Mouse (Mus musculus): ENCODE measurements around the gene Tacc2.
"Not testable (repeated sequence)": the region's sequence is repeated elsewhere in the genome, so short reads cannot be mapped to it uniquely, and the experiment has no call there.

Gene Tacc2

DNA sequence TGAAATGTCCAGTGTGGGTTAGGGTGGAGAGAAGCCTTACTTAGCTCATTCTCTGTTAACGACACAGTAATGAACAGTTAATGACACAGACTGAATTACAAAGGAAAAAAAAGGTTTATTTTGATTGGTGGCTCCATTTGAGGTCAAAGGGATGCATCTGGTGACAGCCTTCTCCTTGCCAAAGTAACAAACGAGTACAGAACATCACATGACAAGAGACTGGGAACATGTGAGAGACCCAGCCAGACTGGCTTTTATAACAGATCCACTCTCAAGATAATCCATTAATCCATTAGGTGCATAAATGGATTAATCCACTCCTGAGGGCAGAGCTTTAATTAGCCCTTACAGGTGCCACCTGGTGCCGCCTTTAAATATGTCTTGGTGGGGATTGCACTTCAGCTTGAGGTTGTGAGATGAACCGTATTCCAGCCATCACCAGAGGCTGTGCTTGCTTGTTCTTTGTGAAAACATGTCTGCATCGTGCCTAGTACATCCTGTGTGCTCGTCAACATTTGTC, 75.9 kb downstream of the Tacc2 start:
- DNase-seq (ENCODE audit: low spot score): no peak

DNA sequence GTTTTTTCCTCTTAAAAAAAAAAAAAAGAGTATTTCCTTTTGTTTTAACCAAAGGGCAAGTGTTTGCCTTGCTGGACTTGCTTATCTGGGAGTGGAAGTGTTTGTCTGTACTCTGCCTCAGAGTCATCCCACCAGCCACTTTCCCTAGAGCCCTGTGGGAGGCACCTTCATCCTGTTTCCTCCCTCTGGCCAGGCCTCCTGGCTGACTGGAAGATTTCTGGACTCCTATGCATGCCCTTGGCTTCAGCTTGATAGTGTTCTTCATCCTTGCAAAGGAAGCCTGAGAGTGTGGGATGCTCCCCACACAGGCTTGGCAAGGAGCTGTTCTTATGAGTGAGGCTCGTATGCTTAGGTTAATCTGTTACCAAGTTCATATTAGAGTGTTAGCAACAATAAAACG, 77.3 kb downstream of the Tacc2 start:
- DNase-seq (ENCODE audit: low spot score): peak; percentile 49

DNA sequence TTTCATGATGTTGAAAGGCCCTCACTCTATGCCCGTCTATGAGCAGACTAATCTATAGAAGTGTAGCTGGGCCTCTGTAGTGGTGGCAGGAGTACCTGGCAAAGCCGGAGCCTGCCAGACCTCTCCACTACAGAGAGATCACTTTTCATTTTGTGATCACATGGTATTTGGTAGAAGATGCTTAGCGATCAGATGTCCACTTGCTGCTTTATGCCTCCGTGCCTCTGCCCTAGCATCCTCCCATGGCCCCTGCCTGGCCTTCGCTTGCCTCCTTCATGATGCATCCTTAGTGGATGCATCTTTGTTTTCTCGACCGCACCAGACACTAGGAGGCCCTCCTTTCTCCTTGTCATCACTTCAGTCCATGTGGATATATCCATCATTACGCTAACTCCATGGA, 79.7 kb downstream of the Tacc2 start:
- no peak for DNase-seq (ENCODE audit: low spot score)

DNA sequence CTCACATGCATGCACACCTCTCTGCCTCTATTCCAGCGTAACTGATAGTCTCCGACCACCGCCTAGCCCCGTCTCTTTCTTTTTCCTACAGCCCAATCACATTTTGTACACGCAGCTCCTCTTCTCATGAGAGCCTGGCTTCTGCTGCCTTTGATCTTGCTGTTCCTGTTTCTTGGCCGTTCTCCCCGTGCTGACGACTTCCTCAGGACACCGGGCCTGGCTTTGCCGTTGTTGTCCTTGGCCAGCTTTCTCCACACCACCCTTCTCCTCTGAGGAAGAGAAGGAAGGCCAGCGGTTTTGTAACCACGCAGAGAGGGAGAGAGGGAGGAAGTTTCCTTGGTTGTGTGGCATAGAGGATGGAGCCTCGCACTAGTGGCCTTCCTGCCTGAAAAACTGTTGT, 80.5 kb downstream of the Tacc2 start:
- DNase-seq (ENCODE audit: low spot score): peak; percentile 52

DNA sequence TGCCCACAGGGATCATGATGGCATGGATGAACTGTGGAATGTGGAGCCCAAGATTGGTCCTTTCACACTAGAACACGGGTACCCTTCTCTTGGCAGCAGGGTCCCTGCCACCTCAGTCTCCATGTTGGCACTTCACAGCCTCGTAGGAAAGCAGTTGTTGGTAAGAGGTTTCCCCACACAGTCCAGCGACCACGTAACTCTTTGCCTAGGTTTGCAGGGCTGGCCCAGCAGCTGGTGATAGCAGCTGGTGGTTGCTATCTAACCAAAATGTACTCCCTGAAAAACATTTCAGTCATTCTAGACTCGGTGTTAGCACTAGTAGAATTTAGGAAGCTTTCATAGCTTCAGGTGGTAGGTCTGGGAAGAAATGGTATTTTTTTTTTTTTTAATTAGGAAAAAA, 81.9 kb downstream of the Tacc2 start:
- DNase-seq (ENCODE audit: low spot score): no peak

DNA sequence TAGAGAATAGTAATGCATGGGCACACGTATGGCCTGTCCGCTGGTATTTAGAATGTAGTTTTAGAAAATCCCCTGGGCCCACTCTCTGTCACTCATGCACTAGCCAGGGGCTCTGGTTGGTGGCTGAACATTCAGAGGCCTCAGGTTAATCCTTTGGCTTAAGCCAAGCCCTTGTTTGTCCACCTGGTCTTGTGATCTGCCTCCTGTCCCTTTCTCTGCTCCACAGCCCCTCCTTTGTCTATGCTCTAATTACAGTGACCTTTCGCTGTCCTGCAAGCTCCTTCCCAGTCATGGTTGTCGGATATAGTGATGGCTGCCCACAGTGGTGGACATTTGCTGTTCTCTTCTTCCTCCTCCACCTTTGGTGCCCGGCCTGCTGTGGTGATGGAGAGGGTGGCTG, 85.0 kb downstream of the Tacc2 start:
- no peak for DNase-seq (ENCODE audit: low spot score)

DNA sequence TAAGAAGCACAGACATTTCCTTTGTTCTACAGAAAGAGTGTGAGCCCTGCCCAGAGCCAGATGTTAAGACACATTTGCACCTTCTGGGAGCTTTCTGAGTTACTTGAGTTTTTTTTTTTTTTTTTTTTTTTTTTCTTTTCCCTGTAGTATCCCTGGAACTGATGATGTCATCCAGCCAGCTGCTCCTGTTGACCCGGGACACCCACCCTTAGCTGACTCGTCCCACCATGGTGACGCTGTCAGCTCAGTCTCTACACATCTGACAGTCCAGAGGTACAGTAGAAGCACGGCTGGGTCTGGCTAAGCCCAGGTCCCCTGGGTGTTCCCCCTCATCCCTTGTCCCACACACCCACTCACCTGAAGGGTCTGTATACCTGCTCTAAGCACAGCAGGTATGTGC, 85.6 kb downstream of the Tacc2 start:
- no peak for DNase-seq (ENCODE audit: low spot score)

DNA sequence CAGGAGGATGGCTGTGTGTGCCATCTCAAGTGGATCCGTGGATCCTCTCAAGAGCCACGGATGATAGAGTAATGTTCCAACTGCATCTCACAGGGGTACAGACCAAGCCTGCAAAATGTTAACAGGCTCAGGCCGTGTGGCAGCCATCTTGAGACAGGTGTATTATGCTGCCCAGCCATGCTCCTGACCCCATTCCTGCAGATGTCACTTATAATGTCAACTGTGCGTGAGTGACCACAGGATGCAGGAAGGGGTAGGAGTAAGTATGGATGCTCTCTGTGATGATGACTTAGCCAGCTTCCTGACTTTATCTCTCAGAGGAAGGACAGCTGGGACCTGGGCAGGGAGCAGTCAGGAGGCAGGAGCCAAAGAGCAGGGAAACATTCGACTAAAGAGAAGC, 86.8 kb downstream of the Tacc2 start:
- no peak for DNase-seq (ENCODE audit: low spot score)

DNA sequence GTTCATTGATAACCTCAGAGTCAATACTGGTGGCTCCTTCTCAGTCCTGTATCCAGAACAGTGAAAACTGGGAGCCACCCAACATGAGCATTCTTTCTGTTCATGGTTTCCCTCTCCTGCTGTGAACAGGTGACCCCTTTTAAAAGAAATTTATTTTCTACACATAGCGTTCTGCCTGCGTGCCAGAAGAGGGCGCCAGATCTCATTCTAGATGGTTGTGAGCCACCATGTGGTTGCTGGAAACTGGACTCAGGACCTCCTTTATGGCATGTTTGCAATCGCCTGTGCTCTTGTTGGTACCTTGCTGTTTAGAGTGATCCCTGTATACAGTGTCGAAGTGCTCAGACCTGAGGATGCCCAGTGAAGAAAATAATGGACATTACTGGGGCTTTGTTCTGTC, 87.4 kb downstream of the Tacc2 start:
- DNase-seq (ENCODE audit: low spot score): no peak

DNA sequence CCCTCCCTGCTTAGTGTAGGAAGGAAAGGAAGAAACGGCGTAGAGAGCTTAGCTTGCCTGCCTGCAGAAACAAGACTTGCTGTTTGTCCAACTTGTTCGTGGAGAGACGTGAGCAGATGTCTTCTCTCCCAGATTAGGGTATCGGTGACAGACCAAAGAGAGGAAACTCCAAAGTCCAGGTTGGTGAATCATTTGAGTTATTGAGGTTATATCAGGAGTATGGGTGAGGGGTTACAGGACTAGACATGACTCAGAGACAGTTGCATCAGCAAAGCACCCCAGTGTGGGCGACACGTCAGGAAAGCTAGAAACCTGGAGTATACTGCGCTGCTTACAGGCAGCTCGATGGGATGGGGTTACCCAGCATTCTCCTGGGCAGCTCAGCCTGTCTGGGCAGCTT, 88.1 kb downstream of the Tacc2 start:
- DNase-seq (ENCODE audit: low spot score): no peak

DNA sequence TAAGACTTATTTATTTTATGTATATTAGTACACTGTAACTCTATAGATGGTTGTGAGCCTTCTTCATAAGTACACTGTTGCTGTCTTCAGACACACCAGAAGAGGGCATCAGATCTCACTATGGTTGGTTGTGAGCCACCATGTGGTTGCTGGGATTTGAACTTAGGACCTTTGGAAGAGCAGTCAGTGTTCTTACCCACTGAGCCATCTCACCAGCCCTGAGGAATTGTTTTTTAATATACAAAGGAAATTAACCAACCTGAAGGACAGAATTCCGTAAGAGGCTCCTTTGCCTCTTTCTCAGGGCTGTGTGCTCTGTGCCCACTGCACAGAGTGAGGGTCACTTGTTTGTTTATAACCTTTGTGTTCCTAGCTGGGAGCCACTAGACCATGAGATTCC, 90.8 kb downstream of the Tacc2 start:
- not testable (repeated sequence) for DNase-seq (ENCODE audit: low spot score)

DNA sequence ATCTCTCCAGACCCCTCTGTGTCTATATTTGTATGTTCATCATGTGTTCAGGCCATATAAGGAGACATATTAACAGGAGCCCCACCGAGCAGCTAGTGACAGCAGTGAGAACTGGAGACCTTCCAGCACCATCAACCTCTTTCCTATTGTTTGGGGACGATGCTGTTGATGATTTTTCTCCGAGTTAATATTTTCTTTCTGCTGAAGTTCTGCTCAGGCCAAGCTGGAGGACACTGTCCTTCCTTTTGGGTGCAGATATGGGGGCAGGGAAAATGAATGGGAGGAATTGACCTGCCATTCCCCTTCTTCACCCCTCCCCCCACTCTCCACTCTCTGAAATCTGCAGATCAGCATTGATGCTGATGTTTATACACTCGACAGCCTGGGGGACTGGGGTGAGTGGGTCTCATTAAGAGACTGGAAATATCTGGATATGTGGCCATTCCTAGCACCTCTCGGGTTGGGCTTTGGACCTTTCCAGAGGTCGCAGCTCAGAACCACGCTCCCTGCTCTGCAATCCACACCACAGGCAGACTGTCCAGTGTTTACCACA, 91.6 kb downstream of the Tacc2 start:
- no peak for DNase-seq (ENCODE audit: low spot score)

DNA sequence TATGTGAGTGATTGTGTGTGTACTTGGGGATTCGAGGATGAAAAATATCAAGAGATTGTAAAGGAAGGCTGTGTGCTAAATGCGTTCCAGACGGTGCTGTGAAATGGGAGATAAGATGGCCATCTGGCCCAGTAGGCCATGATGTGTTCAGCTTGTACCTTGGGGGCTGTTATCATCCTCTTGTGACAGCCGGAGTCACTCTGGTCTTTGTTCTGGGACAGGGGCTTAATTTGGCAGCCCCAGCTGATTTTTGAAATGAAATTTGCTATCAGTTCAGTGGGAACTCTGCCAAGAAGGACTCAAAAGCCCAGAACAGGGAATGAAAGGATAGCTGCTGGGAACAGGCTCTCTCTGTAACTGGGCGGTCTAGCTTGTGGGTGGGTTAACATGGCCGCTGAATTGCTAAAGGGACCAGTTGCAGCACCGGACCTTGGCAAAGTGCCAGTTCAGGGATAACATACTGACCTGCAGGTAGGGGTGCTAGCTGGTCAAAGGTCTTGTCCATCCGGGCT, 92.2 kb downstream of the Tacc2 start:
- no peak for DNase-seq (ENCODE audit: low spot score)

DNA sequence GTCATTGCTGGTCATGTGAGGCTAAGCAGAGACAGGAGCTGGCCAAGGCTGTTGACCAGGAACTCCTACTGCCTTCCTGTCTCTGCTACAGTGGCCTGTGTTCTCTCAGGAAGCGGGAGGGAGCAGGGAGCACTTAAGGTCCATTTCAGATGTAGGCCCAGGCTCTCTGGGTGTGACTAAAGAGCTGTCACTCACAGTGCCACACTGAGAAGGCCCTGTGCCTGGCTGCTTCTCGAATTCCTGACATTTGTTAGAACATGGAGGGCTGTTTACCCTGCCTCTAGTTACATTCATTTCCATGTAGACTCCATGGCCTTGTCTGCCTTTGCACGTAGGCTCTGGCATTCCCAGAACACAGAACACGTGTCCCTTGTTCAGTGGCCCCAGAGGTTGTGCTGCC, 93.1 kb downstream of the Tacc2 start:
- DNase-seq (ENCODE audit: low spot score): no peak

DNA sequence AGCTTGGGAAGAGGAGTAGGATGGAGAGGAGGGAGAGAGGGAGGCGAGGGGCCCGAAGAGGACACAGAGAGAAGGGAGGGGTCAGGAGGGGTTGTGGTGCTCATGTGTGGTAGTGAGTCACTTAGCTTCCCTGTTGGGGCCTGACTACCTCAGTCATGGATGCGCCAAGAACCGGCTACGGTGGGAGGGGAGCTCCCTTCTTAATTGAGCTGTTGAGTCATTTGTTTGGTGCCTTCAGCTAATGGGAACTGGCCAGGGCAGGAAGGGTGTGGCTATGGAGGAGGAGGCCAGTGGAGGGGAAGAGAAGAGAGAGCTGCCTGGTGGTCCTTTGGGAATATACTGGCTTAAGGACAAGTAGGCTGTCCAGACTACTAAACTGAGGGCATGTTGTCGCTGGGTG, 94.1 kb downstream of the Tacc2 start:
- peak; percentile 37 for DNase-seq (ENCODE audit: low spot score)

DNA sequence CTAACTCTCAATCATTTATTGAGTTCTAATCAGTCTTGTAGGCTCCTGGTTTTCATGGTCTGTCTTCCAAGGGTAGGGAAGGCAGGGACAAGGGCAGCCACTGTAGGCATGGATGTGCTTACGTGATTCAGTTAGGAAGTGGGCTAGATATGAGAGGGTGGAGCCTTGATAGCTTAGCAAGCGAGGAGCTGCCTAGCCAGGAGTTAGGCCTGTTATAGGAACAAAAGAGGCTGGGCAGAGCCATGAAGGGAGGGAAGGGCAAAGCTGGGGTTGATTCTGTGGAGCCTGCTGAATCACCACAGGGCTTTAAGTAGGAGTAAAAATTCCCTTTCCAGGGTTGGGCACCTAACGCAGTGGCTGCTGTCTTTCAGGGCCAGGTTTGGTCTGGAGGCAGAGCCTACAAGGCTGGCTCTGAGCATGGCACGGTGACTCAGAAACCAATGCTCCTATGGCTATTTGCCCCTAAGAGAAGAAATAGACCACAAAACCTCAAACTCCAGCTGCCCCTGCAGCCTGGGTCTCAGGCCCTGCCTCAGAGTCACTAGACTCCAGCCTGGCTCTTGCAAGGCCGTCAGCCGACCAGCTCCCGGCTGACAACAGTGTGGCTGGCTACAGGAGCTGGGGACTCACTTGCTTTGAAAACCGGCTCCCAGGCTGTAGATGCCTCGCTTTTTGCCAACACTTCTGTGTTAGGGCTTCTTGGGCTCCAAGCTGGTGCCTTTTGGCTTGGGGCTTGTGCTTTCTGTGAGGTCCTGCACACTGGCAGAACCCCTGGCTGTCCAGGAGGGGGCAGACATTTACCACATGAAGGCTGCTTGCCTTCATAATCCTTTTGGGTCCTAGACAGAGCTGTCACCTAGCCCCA, 96.2 kb downstream of the Tacc2 start:
- peak; percentile 42 for DNase-seq (ENCODE audit: low spot score)

DNA sequence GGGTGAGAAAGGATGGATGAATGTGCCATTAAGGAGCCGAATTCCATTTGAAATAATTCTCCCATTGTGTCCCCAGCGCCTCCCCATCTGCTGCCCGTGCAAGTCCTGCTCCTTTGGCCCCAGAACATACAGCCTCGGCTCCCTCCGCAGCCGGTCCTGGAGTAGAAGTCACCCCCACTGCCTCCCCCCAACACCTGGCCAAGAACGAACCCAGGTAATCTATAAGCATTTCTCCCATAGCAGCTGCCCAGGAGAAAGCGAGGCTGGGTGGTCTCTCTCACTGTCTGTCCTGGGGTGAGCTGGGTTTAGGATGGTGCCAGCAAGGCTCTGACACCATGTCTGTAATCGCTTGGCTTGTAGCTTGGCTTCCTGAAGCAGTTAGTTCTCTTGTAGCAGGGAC, 97.3 kb downstream of the Tacc2 start:
- DNase-seq (ENCODE audit: low spot score): no peak

DNA sequence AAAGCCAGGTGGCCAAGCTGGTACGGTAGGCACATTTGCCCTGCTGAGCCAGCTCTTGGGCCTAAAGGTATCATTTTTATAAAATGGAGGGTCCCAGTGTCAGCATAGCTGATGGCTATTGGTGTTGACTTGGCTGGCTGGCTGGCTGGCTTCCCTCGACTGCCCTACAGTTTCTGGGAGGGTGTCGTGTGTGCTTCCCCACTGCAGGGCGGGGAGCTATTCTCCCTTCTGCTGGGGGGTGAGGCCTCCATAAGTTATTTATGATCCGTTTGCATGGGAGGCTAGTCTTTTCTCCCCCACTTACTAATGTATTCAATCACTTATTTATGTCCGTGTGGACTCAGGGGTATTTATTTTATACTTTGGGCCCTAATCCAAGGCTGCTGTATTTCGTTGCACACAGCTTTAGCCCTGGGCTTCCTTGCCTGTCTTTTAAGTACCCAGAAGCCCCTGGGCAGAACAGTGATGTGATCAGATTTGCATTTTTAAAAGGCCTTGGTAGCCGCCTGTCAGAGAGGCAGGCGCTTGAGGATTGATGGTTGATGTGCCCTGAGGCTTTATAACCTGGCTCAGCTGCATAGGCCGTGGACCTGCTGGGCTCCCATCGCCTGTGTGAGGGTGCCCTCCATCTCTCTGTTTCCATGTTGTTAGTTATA, 99.8 kb downstream of the Tacc2 start:
- no peak for DNase-seq (ENCODE audit: low spot score)

DNA sequence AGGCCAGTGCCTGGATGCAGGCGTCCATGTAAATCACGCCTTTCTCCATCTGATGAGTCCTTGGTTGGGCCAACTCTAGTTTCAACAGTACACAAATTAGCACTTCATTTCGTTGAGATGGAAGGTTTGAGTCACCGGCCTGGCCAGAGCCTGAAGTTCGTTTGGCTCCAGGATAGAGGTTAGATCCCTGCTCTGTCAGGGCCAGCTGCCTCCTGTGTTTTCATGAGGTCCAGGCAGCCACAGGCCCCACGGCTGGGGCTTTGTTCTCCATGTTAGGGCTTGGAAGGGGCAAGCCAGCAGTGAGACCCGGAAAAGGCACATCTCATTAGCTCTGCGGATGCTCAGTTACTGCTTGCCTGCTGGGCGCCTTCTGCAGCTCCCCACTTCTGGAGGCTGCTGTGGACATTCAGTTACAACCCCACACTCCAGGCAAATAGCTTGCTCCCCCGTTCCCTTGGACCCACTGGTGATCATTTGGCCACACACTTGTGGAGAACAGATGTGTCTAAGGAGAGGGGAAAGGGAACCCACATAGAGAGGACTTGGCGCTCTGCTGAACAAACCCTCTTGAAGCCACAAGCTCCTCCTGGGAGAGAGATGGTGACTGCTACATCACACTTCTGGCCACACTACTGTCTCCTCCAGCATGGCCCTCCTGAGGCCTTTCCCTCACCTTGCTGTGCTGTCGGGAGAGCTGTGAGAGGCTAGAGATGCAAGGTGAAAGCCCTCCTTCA, 100.5 kb downstream of the Tacc2 start:
- no peak for DNase-seq (ENCODE audit: low spot score)

DNA sequence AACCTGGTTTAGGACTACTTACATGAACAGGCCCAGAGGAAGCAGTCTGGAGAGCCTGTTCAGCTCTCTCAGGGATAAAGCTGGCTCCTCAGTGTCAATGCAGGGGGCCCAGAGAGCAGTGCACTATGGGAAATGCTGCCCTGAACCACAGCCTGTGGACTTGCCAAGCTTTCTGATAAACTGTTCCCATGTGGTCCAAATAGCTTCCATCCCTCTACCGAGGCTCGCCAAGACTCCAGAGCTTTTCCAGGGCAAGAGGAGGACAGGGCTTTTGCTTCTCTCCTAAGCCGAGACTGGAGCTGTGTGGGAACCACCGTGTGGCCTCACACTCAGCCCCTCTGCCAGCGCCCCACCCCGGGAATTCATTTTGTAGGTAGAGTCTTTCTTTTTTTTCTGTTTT, 101.2 kb downstream of the Tacc2 start:
- no peak for DNase-seq (ENCODE audit: low spot score)

DNA sequence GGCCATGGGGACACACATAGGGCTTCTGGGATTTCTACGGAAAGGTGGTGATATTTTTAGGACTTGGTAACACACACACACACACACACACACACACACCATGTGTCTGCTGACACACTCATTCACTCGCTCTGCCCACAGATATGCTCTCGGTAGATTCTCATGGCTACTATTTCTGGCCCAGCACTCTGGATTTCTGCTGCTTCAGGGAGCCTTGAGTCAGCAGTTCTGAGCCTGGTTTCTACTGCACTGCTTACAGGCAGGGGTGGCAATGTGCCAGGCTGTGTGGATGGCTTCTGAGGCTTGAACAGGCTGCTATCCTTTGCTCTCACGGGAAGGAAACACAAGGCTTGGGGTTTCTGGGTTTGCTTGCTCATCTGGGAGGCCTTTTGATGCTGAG, 104.6 kb downstream of the Tacc2 start:
- DNase-seq (ENCODE audit: low spot score): peak; percentile 47

DNA sequence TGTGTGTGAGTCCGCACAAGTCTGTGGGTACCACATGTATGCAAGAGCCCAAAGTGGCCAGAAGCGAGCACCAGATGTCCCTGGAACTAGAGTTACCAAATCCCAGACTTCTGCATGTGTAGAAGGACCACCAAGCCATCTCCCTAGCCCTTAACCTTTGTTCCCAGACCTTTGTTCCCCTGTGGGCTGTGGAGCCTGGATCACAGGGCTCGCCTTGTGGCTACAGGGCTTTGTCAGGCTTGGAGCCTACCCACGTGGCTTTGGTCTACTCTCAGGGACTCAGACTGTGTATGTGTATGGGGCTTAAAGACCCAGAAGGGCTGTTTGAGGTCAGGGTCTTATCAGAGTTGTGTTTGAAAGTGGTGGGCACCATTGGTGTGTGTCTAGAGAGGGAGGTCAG, 111.4 kb downstream of the Tacc2 start:
- no peak for DNase-seq (ENCODE audit: low spot score)

Measured in ovary, postnatal 36 days (tissue).